Mouse (Mus musculus): ENCODE measurements around the gene Tmem121b.

DNA sequence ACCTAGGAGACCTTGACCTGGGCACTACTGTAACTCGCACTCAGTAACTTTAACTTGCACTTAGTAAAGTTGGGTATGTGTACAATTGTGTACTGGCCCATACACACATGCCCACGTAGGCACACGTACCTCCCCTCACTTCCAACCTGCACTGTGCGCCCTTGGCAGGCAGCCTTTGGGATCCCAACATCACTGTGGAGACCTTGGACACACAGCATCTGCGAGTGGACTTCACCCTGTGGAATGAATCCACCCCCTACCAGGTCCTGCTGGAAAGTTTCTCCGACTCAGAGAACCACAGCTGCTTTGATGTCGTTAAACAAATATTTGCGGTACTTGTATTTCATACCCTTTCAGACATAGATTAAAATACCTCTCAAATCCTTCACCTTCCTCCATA is 18.3 kb downstream of the Tmem121b start:
- TF ChIP-seq CTCF (IDR thresholded peaks at IDR 0.05; ENCODE audit: low read depth, low read length) (no peak), TAL1 (conservative IDR thresholded peaks at IDR 0.05; ENCODE audit: low read depth, low read length) (no peak)
